Mouse (Mus musculus) gastrocnemius, adult 8-10 months (tissue): ENCODE results near the gene Sctr. TPM values are rescaled to one million over a fixed set of nuclear protein-coding genes. Genes with fewer than 3 reads are reported as not detected.

Experiments used
- DNase-seq, 2 experiments: peaks; one replicate each; pipeline ENCODE4 v3.0.0; 2022; ENCODE audit warnings: low spot score in 2 of 2
- total RNA-seq, 4 experiments: library from RNA; stranded (reverse); gene quantifications; 2 replicates each; pipeline ENCODE4 v1.2.4; 2022

The Sctr gene
- total RNA-seq, 4 experiments from 2014 or later = 1.5 to 3.3 (median 2.6) TPM

DNA sequence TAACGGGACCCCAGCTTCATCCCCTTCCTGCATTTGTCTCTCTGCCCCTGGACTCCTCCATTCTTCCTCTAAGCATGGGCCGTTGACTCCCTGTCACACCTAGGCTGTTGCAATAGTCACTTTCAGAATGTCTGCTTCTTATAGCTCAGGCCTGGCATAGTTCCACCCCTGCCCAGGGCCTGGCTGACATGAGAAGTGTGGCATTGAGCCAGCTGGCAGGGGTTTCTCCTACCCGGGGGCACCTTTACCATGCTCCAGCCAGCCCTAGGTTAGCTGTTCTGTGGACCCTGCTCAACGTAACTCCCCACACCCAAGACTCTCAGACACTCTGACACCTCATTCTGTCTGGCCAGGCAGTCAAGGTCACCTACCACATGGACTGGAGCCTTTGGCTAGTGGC, 21.0 kb downstream of the Sctr start:
- DNase-seq = peak in 1 of 2 experiments; percentile 39

DNA sequence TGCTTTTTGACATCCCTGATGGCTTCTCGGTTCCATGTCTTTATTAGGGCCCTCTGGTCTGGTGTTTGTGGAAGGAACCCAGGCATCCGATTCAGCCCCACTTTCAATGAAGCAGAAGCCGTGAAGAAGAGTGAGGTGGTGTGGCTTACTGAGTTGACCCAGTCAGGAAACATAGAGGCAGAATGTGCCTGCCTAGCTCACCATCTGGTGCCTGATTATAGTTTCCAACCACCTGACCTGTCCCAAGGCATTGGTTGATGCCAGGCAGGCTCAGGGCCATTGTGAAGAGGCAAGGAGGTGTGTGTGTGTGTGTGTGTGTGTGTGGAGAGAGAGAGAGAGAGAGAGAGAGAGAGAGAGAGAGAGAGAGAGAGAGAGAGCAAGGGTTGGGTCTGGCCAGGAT, 23.8 kb downstream of the Sctr start:
- no peak for DNase-seq

DNA sequence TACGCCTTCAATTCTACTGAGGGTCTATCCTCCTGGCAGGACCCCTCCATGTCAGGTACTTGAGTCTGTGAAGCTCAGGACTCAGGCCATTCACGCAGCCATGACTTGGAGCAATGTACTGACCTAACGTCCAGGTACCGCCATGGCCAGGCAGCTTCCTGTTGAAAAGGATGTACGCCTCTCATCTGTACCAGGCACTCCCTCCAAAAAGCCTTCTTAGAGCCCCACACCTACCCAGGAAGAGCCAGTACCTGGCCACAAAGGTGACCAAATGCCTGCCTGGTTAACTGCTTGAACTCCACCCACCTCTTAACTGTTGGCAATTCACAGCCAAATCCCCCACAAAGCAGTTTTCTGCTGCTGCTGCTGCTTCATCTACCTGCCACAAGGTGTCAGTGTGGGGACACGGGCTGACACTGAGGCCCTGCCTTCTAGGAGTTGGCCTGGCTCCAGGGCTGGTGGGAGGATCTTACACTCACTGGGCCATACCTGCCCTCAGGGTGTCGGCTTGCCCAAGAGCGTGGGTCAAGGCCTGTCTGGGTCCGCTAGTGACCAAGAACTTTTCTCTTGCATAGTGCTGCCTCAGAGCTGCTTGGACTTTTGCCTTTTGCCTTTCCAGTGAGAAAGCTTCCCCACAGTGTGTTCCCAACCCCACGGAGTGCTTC, 26.2 kb downstream of the Sctr start:
- DNase-seq = peak; percentile 53 to 66

DNA sequence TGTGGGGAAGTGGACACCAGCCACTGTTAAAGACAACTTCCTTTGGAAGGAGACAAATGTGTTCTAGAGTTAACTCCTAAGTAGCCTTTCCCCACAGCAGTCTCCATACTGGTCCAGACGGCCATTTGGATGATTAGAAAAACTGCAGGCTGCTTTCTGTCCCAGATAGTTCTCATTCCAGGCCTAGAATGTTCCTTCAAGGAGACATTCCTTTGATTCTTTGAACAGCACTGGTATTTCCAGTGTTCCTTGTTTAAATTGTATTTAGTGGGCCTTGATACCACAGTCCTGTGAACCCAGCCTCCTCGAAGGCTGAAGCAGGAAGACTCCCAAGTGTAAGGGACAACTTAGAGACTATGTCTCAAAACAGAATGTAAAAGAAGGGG, 26.8 kb downstream of the Sctr start:
- no peak for DNase-seq

DNA sequence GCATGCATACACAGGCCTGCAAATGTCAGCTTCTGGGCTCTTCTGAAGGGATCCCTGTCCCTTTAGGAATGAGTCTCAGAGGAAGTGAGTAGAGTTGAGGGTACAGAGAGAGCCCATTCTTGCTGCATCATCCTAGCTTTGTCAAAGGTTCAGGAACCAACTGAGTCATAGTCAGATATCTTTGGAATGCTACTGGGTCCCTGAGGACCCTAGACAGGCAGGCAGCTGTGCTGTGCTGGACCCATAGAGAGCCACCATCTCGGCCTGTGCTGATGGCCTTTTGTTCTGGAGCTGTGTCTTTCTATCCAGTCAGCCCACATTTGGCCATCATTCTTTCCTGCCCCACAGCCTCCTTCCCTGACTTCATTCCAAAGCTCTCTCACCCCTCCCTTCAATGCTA, 28.1 kb downstream of the Sctr start:
- no peak for DNase-seq

DNA sequence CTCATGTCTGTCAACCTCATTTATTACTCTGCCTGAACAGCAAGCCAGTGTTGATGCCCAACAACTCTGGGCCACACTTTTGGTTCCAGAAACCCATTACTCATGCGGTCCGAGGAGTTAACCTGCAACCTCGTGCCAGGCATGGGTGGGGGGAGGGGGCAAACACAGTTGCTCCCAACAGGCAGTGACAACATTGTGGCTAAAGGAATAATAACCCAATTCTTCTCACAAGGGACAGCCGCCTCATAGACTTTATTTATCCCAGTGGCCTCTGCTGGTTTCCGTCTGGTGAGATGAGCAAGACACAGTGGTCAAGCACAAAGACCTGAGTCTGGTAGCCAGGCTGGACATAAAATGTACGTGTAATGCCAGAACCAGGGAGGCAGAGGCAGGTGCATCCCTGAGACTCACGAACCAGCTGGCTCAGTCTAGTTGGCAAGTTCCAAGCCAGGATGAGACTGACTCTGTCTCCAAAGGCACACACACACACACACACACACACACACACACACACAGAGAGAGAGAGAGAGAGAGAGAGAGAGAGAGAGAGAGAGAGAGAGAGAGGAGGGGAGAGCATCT, 28.9 kb downstream of the Sctr start:
- no peak for DNase-seq

DNA sequence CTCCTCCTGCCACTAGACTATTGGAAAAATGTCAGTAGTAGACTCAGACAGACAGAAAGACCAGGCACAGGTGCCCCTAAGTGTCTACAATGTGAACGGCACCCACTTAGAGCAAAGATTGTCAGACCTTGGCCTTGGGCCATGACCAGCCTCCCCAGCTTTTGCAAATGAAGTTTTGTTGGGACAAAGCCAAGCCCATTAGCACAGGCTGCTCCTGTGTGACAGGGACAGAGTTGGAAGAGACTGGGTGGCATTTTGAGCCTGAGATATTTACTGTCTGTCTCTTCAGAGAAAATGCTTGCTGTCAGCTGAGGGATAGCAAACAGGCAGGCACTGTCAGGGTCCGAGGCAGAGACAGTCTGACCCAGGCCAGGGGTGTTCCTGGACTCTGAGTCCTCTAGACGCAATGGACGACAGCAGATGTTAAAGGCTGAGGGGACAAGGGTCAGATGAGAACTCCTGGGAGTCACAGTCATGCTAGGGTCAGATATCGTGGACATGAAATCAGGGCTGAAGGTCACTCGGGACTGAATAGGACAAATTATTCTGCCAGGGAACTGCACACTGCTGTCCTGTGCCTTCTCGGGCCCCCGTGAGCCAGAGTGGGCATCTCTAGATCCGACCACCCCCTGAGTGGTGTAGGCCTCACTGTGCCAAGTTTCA, 30.5 kb downstream of the Sctr start:
- no peak for DNase-seq

DNA sequence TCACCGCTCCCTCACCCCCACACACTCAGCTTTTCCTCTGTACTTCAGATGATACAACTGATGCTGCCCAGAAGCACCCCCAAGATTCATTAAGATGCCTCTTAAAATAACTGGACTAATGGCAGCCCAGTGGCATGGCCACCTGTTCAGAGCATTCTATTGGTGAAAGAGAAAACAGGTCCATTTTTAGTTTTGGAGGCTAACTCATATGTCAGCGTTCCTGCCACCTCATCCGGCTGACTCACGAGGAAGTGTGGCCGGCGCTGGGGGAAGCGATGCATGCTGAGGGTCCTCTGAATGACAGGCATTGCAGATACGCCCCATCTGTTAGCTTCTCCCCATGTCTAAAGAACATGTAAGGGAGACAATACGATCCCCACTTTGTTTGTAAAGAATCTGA, 31.9 kb downstream of the Sctr start:
- DNase-seq = no peak

DNA sequence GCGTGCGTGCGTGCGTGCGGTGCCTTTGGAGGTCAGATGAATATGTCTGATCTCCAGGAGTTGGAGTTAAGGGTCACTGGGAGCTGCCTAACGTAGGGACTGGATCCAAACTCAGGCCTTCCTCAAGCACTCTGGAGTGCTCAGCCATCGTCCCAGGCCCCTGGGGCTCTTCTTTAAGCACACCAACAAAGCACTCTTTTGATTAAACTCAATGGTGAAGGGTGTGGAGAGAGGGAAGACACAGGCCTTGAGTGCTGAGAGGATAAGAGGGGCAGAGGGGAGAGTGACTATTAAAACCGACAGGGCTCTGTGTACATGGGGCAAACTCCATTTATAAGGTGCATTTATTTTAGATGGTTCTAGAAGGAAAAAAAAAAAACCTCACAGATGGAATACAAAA, 35.7 kb downstream of the Sctr start:
- no peak for DNase-seq

DNA sequence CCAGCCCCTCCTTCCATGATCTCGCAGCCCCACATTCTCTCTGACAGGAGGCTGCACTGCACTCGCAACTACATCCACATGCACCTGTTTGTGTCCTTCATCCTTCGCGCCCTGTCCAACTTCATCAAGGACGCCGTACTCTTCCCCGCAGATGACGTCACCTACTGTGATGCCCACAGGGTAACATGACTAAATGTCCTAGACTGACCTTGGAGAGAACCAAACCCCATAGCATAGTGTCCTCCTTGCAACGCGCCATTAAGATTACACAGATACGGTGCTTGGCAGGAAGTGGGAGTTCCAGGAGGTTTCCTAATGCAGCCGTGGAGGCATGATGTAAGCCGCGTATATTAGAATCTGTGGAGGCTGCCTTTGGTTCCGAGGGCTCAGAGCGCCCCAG, 37.9 kb downstream of the Sctr start:
- no peak for DNase-seq

DNA sequence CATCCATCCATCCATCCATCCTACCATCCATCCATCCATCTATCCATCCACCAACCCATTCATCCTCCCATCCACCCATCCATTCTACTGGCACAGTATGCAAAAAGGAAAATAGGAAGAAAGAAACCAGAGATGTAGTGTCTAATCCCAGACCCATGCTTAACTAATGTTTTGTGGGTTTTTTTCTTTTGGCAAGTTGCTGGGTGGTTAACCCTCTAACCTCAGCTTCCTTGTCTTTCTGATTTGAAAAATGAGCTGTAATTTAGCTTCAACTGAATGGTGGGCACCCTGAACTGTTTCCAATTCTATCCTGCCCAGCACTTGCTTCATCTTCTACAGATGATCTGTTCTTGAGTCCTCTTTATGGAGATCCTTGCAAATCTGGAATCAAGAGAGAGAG, 40.6 kb downstream of the Sctr start:
- DNase-seq = no peak

DNA sequence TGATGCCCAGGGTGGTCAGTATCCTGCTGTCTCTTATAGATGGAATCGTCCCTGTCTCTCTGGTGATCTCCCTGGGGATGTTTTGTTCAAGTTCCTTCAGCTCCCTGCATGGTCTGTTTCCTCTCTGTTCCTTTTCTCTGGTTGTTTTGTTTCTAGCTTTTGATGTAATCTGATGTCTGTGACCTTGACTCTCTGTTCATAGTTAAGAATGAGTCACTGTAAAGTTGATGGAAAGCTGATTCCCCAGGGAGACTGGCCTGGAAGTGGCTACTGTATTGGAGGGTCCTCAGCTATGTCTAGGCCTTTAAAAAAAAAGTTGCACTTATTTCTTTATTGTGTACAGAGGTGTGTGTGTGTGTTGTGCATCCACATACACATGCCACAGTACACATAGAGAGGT, 44.4 kb downstream of the Sctr start:
- no peak for DNase-seq

DNA sequence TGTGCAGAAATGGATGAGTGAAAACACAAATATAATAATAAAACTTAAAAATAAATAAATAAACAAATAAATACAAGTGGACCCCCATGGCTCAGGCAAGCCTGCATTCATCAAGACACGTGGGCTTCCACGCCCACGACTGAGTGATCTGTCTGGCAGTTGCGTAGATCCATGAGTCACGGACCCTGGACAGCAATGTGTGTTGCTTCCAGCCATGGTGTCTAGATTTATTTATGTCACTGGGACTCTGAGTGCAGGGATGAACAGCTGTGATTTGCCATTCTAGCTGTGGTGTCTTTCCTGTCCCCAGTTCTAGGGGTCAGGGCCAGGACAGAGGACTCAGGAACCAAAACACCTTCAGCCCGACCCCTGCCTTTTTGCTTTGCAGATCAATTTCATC, 48.3 kb downstream of the Sctr start:
- DNase-seq = no peak

DNA sequence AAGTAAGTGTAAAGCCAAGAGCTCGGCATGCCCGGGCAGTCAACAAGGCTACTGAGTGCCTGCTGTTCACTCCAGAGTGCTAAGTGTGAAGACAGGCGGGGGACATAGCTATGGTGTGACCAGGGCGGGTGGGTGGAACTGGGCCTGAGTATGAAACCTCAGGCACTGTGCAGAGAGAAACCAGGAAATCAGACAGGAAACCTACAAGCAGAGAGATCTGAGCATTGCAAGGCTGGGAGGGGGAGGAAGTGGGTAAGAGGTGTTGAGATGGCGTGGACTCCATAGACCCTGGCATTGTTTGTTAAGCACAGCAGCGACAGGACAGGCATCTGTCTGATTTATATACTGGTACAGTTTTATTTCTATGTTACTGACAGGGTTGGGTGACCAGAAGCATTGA, 48.8 kb downstream of the Sctr start:
- no peak for DNase-seq

DNA sequence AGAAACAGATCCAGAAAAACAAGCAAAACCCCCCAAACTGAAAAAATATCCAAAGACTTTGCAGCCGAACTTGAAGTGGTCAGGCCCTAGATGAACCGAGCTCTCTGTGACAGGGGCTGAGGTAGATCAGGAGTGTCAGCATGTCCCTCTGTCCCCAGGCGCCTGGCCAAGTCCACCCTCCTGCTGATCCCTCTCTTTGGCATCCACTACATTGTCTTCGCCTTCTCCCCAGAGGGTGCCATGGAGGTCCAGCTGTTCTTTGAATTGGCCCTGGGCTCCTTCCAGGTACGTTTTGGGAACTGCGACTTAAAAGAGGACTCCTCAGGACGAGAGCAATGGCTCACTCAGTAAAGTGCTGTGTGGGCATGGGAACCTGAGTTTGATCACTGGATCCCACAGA, 49.5 kb downstream of the Sctr start:
- peak in 1 of 2 experiments; percentile 29 for DNase-seq

DNA sequence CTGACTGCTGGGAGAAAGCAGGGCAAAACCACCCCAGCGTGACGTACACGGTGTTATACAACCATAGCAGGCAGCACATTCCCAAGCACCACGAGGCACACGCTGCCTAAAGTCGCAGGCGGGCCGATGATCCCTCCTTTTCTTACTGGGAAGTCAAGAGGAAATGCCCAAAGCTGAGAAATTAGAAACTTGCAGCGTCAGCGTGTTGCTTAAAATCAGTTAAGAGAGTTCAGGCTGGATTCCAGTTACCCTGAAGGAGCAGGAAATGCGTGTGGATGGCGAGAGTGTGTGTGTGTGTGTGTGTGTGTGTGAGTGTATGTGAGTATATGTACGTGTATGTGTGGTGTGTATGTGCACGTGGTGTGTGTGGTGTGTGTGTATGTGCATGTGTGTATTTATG, 50.4 kb downstream of the Sctr start:
- no peak for DNase-seq

DNA sequence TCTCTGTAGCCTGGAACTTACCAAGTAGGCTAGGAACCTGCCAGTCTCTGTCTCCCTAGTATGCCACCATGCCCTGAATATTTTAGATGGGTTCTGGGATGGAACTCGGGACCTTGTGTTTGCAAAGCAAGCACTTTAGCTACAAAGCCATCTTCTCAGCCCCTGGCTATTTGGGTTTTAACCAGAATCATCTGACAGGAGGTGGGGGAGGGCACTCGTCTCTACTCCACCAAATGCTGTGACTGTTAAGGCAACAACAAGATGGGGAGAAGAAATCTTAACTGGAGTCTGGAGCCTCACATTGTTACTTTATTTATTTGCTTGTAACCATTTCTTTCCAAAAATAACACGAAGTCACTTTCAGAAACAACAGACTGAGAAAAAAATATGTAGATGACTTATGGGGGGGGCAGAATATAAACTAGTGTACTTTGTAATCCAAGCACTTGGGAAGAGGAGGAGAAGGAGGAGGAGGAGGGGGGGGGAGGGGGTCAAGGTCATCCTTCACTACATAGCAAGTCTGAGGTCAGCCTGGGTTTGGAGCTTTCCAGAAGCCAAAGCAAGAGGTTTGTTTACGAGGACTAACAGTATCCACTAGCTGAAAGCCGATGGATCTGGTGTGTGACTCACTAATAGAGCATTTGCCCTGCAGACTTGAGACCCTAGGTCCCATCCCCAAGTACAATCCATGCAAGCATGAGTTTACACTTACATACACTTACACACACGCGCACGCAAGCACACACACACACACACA, 51.2 kb downstream of the Sctr start:
- DNase-seq = no peak

DNA sequence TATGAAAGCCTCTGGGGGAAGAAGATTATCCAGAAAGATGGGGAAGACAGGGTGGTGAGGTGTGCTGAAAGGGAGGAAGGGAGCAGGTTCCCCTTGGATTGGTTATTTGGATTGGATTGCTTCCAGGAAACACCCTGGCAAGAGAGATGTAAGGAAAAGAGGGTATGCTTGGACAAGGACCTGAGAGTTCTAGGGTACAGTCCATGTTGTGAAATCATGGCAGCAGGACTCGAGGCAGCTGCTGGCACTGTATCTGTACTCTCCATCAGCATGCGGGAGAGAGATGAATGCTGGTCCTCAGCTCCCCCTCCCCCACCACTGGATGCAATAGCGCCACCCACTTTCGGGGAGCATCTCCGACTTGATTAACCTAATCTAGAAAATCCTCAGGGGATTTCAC, 54.0 kb downstream of the Sctr start:
- no peak for DNase-seq

DNA sequence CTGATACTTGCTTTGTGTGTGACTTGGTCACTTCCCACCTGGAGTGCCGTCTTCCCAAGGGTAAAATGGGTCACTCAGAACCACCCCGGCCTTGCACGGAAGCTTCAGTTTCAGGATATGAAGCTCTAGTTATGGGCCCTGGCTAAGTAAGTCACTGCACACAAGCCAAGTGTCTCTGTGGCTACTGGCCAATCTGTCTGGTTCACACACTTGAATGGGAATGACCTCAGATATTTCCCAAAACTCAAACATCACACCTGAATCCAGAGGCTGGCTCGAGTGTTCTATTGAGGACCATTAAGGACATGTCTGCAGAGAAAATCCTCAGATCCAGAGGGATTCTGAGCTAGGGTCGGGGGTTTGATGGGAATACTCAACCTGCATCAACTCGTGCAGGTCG, 55.5 kb downstream of the Sctr start:
- no peak for DNase-seq

DNA sequence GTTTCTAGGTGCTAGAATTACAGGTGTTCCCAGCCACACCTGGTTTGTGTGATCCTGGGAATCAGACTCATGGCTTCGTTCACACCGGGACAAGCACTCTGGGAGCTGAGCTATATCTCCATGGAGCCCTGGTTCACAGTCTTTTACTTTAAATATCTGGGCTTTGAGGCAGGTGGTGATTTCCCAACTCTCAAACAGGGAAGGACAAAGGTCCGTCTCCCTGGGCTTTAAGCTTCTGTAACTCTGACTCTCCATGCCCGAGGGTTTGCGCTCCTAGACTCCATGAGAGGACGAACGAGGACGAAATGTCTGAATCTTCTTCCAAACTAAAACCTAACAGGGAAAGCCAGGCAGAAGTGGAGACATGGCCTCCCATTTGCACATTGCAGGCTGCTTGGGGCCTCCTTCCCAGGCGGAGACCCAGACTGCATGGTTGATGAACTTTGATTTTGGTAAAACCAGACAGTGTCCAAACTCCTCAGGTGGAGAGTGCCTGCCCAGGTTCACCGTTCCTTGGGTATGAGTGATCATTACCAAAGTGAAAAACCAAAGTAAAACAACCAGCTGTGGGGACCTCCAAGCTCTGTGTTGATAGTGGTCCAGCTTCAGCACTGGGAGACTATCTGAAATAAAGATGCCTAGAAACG, 57.5 kb downstream of the Sctr start:
- DNase-seq = no peak

DNA sequence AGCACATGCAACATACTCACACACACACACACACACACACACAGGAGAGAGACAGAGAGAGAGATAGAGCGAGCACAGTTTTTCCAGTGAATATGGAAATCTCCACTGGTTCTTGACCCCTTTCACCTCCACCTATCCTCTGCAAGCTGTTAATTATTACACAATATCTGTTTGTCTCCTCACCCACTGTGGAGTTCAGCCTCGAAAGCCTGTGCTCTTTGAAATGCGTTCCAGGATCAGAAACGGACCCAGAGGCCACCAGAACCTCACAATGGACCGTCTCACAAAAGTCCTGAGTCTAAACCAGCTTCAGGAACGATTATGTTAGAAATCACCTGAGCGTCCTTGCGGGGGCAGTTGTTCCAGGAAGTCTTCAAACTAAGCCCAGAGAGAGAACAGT, 59.5 kb downstream of the Sctr start:
- no peak for DNase-seq

DNA sequence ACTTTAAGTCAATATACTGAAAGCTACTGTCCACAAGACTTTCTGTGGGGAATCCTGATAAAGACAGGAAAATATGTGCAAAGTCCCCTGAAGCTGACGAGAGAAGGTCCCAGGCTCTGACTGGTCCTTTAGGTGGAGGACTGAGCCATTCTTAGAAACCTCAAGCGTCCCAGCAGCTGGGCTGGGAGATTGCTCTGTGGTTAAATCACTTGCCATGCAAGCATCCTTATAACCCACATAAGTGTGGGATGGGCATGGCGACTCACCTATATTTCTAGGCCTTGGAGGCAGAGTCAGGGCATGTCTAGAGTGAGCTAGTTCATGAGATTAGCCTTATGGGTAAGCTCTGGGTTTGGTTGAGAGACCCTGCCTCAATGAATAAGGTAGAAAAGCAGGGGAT, 59.9 kb downstream of the Sctr start:
- DNase-seq = no peak
